Mouse (Mus musculus): ENCODE results near the gene Mmp9.

The Mmp9 gene

GRCm38 (mm10) chr2:164940140-164940830, at the start of gene Mmp9:
TSS of gene Mmp9 (plus strand) at chr2:164940780.
- no peak for DNase-seq (ENCODE audit: low spot score in 2 of 2)

DNA sequence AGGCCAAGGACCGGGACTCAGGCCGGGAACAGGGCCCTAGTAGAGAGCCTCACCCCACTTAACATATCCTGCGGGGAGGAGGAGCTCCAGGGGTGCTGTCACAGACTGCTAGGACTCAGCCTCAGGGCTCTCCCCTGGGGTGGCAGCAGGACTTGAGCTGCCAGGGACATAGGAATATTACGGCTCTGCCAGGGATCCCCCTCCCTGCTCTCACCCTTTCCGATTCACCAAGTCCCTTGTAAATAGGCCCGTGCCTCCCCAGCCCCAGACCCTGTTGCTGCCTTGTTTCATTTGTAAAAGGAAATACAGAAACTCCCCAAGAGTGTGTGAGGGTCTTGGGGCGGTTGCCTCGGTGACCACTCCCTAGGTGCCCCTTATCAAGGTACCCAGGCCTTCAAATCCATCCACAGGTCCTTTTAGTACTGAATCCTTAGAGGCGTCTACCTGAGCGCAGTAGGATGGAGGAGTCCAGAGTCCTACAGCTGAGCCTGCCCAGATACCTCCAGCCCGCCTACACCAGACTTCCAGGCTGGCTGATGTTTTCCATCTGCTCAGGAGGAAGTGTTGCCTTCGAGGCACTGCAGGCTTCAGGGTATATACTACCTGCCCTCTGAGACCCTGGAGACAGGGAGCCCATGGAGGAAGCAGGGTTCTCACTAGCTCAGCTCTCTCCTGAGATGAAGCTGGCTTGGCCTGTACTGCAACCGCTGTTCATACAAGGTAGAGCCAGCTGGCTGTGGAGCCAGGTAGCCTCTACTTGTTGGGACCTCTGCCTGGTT, 49.3 kb upstream of the Mmp9 start:
- DNase-seq (ENCODE audit: low spot score in 2 of 2) = no peak

- DNase-seq (ENCODE audit: low spot score in 2 of 2) = no peak
Measured at GRCm38 (mm10) chr2:164891908-164892695, 48.5 kb upstream of the Mmp9 start.

GRCm38 (mm10) chr2:164892696-164893216, 47.8 kb upstream of the Mmp9 start:
- DNase-seq (ENCODE audit: low spot score in 2 of 2) = no peak

GRCm38 (mm10) chr2:164894048-164894447, 46.5 kb upstream of the Mmp9 start:
- DNase-seq (ENCODE audit: low spot score in 2 of 2) = no peak

DNA sequence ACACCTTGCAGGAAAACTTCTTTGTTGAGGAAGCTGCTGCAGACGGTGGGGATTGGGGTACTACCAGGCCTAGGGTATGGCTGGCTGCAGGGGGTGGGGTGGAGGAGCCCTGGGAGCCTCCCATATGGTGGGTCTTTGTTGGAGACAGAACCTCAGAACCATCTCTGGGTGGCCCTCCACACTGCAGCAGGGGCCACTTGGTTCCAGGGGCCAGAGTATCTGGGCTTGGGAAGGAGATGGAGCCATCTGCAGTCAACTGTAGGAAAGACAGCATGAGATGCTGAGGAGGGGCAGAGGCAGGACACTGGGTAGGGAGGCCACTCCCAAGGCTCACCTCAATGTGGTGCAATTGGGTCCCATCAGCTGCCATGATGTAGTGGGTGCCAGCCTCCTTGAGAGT, 45.9 kb upstream of the Mmp9 start:
- DNase-seq (ENCODE audit: low spot score in 2 of 2) = no peak

DNA sequence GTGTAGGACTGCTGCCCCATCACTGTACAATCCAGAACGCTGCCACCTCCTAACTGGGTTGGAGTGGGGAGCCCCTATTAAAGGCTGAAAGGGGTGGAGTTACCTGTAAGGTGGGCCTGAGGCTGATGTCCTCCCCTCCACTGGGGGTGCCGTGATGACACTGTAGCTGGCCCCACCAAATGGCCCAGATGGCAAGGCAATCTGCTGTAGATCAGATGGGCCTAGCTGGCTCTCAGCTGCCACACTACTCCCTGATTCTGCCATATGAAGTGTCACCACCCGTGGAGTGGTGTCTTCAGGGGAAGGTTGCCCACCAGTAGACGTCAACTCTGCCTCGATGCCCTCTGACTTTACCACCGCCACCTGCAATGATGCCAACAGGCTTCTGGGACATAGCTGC, 44.7 kb upstream of the Mmp9 start:
- no peak for DNase-seq (ENCODE audit: low spot score in 2 of 2)

GRCm38 (mm10) chr2:164898008-164898407, 42.6 kb upstream of the Mmp9 start:
- no peak for DNase-seq (ENCODE audit: low spot score in 2 of 2)

DNA sequence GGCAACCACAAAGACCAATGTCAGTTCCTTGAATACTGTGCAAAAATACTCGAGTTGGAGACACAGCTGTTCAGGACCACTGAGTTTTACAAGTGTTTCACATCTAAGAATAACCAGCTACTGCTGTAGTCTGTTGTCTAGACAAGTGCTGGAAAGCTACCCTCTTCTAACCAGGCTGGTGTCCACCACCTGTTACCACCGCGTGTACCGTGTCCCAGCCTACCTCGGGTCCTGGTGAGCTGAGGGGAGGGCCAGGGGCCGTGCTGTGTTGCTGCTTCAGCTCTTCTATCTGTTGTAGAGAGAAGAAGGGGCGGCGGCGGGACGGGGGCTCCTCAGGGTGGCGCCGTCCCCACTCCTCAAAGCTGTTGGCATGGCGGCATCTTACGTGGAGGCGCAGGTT, 41.5 kb upstream of the Mmp9 start:
- no peak for DNase-seq (ENCODE audit: low spot score in 2 of 2)

- no peak for DNase-seq (ENCODE audit: low spot score in 2 of 2)
Measured at GRCm38 (mm10) chr2:164899723-164900459, 40.7 kb upstream of the Mmp9 start.

GRCm38 (mm10) chr2:164901380-164901779, 39.2 kb upstream of the Mmp9 start:
- no peak for DNase-seq (ENCODE audit: low spot score in 2 of 2)

DNA sequence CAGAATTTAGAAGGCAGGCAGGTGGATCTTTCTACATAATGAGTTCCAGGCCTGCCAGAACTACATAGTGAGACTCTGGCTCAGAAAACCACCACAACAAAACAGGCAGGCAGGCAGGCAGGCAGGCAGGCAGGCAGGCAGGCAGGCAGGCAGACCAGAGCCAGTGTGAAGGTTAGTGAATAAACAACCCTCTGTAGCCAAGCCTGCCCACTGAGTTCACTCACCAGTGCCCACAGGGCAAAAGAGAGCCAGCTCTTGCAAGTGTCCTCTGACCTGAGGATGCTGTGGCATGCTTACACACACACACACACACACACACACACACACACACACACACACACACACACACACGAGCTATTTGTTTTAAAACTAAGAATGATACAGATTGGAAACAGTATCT, 37.1 kb upstream of the Mmp9 start:
- no peak for DNase-seq (ENCODE audit: low spot score in 2 of 2)

DNA sequence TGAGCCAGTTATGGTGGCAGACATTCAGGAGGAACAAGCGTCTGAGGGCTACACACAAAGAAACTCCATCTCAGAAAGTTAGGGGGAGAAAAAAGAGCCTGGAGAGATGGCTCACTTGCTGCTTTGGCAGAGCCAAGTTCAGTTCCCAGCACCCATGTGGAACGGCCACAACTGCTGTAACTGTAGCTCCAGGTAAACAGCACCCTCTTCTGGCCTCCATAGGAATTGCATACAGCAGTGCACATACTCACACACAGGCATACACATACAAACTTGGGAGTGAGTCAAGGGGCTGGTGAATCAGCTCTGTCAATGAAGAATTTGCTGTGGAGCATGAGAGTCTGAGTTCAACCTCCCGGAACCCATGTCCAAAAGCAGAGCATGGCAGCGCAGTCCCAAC, 34.5 kb upstream of the Mmp9 start:
- no peak for DNase-seq (ENCODE audit: low spot score in 2 of 2)

- DNase-seq (ENCODE audit: low spot score in 2 of 2) = no peak
Measured at GRCm38 (mm10) chr2:164907511-164907910, 33.1 kb upstream of the Mmp9 start.

DNA sequence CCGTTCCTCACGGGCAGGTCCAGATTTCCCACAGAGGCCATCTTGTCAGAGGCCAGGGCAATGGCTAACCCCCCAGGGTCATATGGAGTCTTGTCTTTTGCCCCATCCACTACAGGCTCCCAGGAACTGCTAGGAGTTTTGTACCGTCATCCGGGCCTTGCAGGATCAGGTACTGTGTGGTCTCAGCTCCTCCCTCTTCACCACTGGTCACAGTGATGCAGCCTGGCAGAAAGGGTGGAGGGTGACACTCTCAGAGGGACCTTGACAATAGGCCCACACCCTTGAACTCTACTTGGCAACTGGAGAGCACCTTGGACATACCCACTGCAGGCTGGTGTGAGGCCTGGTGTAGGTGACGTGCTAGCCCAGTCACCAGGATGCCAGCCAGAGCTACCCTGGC, 32.6 kb upstream of the Mmp9 start:
- no peak for DNase-seq (ENCODE audit: low spot score in 2 of 2)

GRCm38 (mm10) chr2:164909100-164909499, 31.5 kb upstream of the Mmp9 start:
- no peak for DNase-seq (ENCODE audit: low spot score in 2 of 2)

- no peak for DNase-seq (ENCODE audit: low spot score in 2 of 2)
Measured at GRCm38 (mm10) chr2:164909542-164909941, 31.0 kb upstream of the Mmp9 start.

GRCm38 (mm10) chr2:164910360-164911061, 30.1 kb upstream of the Mmp9 start:
- no peak for DNase-seq (ENCODE audit: low spot score in 2 of 2)

- peak; percentile 92 for DNase-seq (ENCODE audit: low spot score in 2 of 2)
Measured at GRCm38 (mm10) chr2:164911086-164912048, 29.2 kb upstream of the Mmp9 start, which contains the start of gene Zfp335. TSS of gene Zfp335 (minus strand) at chr2:164911757.

- DNase-seq (ENCODE audit: low spot score in 2 of 2) = peak; percentile 48 to 74
Measured at GRCm38 (mm10) chr2:164912151-164912550, 28.4 kb upstream of the Mmp9 start.

All from frontal cortex, postnatal 36 days (tissue).